Mouse (Mus musculus): ENCODE measurements around the gene Zfp764.

GRCm38 (mm10) chr7:127360265-127360664 lies 46.4 kb downstream of the Zfp764 start:
- no peak for TF ChIP-seq POLR2A (IDR thresholded peaks at IDR 0.05; ENCODE audit: low read depth, low read length)
- no peak for TF ChIP-seq CTCF (IDR thresholded peaks at IDR 0.05; ENCODE audit: extremely low read depth, insufficient read length, insufficient replicate concordance, low read depth, low read length)
